Mouse (Mus musculus) CH12.LX (cell line): Measurements from ENCODE around the gene Zbtb9.

Experiments used
- CTCF ChIP-seq, 2 experiments: IDR thresholded peaks in 1 of 2; conservative IDR thresholded peaks in 1 of 2; 2 replicates each; pipeline ENCODE4 v1.5.1; 2011 to 2012; ENCODE audit warnings: low read depth in 2 of 2, low read length in 2 of 2, improper control_type of control experiment in 1 of 2, inconsistent platforms in 1 of 2, mild to moderate bottlenecking in 1 of 2, moderate library complexity in 1 of 2
- KAT2A ChIP-seq: IDR thresholded peaks from 2 replicates; pipeline ENCODE4 v1.6.1; 2012; ENCODE audit warnings: low read length, improper control_type of control experiment, inconsistent platforms; ENCODE audit not compliant: insufficient replicate concordance
- NELFE ChIP-seq: IDR thresholded peaks from 2 replicates; pipeline ENCODE4 v1.6.1; 2011; ENCODE audit warnings: low read depth, low read length, improper control_type of control experiment
- POLR2A ChIP-seq: IDR thresholded peaks from 2 replicates; pipeline ENCODE4 v1.6.1; 2011; ENCODE audit warnings: low read depth, mild to moderate bottlenecking, improper control_type of control experiment, low read length
- RAD21 ChIP-seq: IDR thresholded peaks from 2 replicates; pipeline ENCODE4 v1.6.1; 2011; ENCODE audit warnings: low read depth, mild to moderate bottlenecking, low read length, improper control_type of control experiment, moderate library complexity
- TBP ChIP-seq: conservative IDR thresholded peaks from 2 replicates; pipeline ENCODE4 v1.6.1; 2011; ENCODE audit warnings: low read depth, low read length, improper control_type of control experiment

- no peak for TF ChIP-seq NELFE
- TF ChIP-seq TBP, result no peak
- TF ChIP-seq KAT2A, result no peak
- TF ChIP-seq CTCF (conservative IDR thresholded peaks at IDR 0.05 in 1 of 2, IDR thresholded peaks at IDR 0.05 in 1 of 2; ENCODE audit: low read depth in 2 of 2, low read length in 2 of 2), result no peak
- TF ChIP-seq POLR2A, result no peak
- TF ChIP-seq RAD21, result no peak
These were observed 66.6 kb downstream of the Zbtb9 start for GRCm38 (mm10) chr17:27039432-27040102.
